14 mouse cellular contexts compared by ENCODE assay signal in the genomic region with DNA sequence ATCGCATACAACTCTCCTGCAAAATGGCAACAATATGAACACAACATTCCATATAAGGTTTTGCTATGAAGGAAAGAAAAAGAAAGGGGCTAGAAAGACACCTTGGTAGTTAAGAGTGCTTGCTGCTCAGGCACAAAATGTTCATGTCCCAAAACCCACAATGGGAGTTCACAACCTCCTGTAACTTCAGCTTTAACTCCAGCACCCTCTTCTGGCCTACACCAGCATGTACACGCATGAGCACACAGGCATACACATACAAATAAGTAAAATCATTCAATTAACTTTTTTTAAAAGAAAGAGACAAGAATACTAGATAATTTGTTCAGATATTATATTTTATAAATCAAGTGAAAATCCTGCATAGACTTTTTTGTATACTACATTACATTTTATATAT. TPM values are rescaled to one million over a fixed set of nuclear protein-coding genes. Genes with fewer than 3 reads are reported as not detected.
A peak's percentile ranks its signal among the peaks of the same experiment; 100 is the strongest.
DNase-seq lines count a peak whose midpoint lies in the region; ATAC-seq and TF ChIP-seq lines count a peak whose summit lies in the region.
"Had no signal": no experiment of that assay in that cellular context is flagged by ENCODE, and none has a peak within 500 bp of the region (broad histone marks: within the 10 kb centered on the region; RNA-seq: fewer than 3 reads in every experiment).

No protein-coding gene starts in this region.

- TF ChIP-seq CTCF in intestine, postnatal 0 days (IDR thresholded peaks at IDR 0.05; ENCODE audit: low read depth) = peak; percentile 43
- peak; percentile 53 for TF ChIP-seq CTCF in lung, postnatal 0 days (IDR thresholded peaks at IDR 0.05)
- no peak for TF ChIP-seq CTCF in lung, adult 2 months (IDR thresholded peaks at IDR 0.05; ENCODE audit: insufficient read depth, low read length)
- TF ChIP-seq CTCF in stomach, postnatal 0 days (IDR thresholded peaks at IDR 0.05; ENCODE audit: low read depth) = peak; percentile 67

- TF ChIP-seq EP300 in lung, postnatal 0 days (IDR thresholded peaks at IDR 0.05) = no peak
- no peak for TF ChIP-seq EP300 in stomach, postnatal 0 days (optimal IDR thresholded peaks at IDR 0.05)

- ATAC-seq in intestine, postnatal 0 days = no peak
- ATAC-seq in intestine, embryonic 15.5 days = no peak
- no peak for ATAC-seq in lung, postnatal 0 days
- ATAC-seq in stomach, postnatal 0 days (ENCODE audit: low FRiP score, low TSS enrichment) = no peak
- ATAC-seq: forebrain, embryonic 13.5 days had no signal

- no peak overlapping the region for H3K4me3 ChIP-seq in intestine, postnatal 0 days (ENCODE audit: low read depth, low read length)
- no peak overlapping the region for H3K4me3 ChIP-seq in intestine, embryonic 15.5 days (replicated peaks)
- H3K4me3 ChIP-seq in lung, postnatal 0 days (ENCODE audit: low read depth, low read length) = no peak overlapping the region
- H3K4me3 ChIP-seq in lung, adult 2 months (replicated peaks; ENCODE audit: extremely low read depth, low read depth, low read length) = no peak overlapping the region
- no peak overlapping the region for H3K4me3 ChIP-seq in stomach, postnatal 0 days (ENCODE audit: low read depth, low read length)
- H3K4me3 ChIP-seq: forebrain, embryonic 13.5 days; limb, embryonic 12.5 days had no signal

- H3K9ac ChIP-seq in intestine, postnatal 0 days (ENCODE audit: low read depth, low read length) = no peak overlapping the region
- no peak overlapping the region for H3K9ac ChIP-seq in intestine, embryonic 15.5 days
- H3K9ac ChIP-seq in lung, postnatal 0 days (replicated peaks; ENCODE audit: low read depth) = no peak overlapping the region
- no peak overlapping the region for H3K9ac ChIP-seq in stomach, postnatal 0 days (ENCODE audit: low read length)
- H3K9ac ChIP-seq: forebrain, embryonic 13.5 days; limb, embryonic 12.5 days had no signal

- no peak overlapping the region for H3K27ac ChIP-seq in intestine, postnatal 0 days (ENCODE audit: low read depth, low read length)
- H3K27ac ChIP-seq in intestine, embryonic 15.5 days = no peak overlapping the region
- no peak overlapping the region for H3K27ac ChIP-seq in lung, postnatal 0 days (ENCODE audit: low read length)
- no peak overlapping the region for H3K27ac ChIP-seq in stomach, postnatal 0 days (replicated peaks)
- H3K27ac ChIP-seq: forebrain, embryonic 13.5 days; limb, embryonic 12.5 days had no signal

- no peak overlapping the region for H3K4me2 ChIP-seq in intestine, postnatal 0 days (replicated peaks; ENCODE audit: low read depth)
- no peak overlapping the region for H3K4me2 ChIP-seq in intestine, embryonic 15.5 days (replicated peaks)
- no peak overlapping the region for H3K4me2 ChIP-seq in lung, postnatal 0 days (replicated peaks; ENCODE audit: low read depth, low read length)
- H3K4me2 ChIP-seq in stomach, postnatal 0 days (replicated peaks; ENCODE audit: low read depth) = no peak overlapping the region
- H3K4me2 ChIP-seq: forebrain, embryonic 13.5 days; heart, embryonic 11.5 days; limb, embryonic 12.5 days had no signal

- H3K9me3 ChIP-seq in intestine, postnatal 0 days (ENCODE audit: control insufficient read depth) = no peaks in the 10 kb centered on the region
- H3K9me3 ChIP-seq in intestine, embryonic 15.5 days = no peaks in the 10 kb centered on the region
- no peaks in the 10 kb centered on the region for H3K9me3 ChIP-seq in lung, postnatal 0 days (ENCODE audit: low read length)
- no peaks in the 10 kb centered on the region for H3K9me3 ChIP-seq in stomach, postnatal 0 days (ENCODE audit: control insufficient read depth, low read length)
- H3K9me3 ChIP-seq: forebrain, embryonic 13.5 days; limb, embryonic 12.5 days had no signal

- 90% methylated on average over 2 of the region's 2 CpGs for WGBS in intestine, postnatal 0 days
- WGBS in intestine, embryonic 15.5 days = 79% methylated on average over 2 of the region's 2 CpGs
- WGBS in lung, postnatal 0 days = 77% methylated on average over 2 of the region's 2 CpGs
- 73% methylated on average over 2 of the region's 2 CpGs for WGBS in lung, adult 2 months
- 85% methylated on average over 2 of the region's 2 CpGs for WGBS in stomach, postnatal 0 days

- no peak for TF ChIP-seq POLR2A in lung, adult 2 months (IDR thresholded peaks at IDR 0.05; ENCODE audit: borderline replicate concordance, extremely low read depth, low read depth, low read length)

- DNase-seq in lung, postnatal 0 days (ENCODE audit: low spot score) = peak; percentile 29
- no peak for DNase-seq in lung, adult 2 months
- peak; percentile 35 for DNase-seq in R1 (ENCODE audit: low read depth, low spot score)
- DNase-seq in stomach, postnatal 0 days (ENCODE audit: low spot score) = no peak
- DNase-seq in thymus, postnatal 10 days (ENCODE audit: low spot score in 2 of 2) = no peak
- DNase-seq: cerebellum, adult 9-10 months; thymus, adult 2 months had no signal

- H3K36me3 ChIP-seq in intestine, postnatal 0 days (ENCODE audit: control insufficient read depth, insufficient read depth) = no peaks in the 10 kb centered on the region
- H3K36me3 ChIP-seq in intestine, embryonic 15.5 days = no peaks in the 10 kb centered on the region
- no peaks in the 10 kb centered on the region for H3K36me3 ChIP-seq in lung, postnatal 0 days (ENCODE audit: insufficient read depth, low read length)
- no peaks in the 10 kb centered on the region for H3K36me3 ChIP-seq in stomach, postnatal 0 days (ENCODE audit: control insufficient read depth, insufficient read depth, low read length)
- H3K36me3 ChIP-seq: limb, embryonic 12.5 days had no signal

- no peaks in the 10 kb centered on the region for H3K4me1 ChIP-seq in intestine, postnatal 0 days (replicated peaks; ENCODE audit: control insufficient read depth, insufficient read depth, low read length)
- no peaks in the 10 kb centered on the region for H3K4me1 ChIP-seq in intestine, embryonic 15.5 days (replicated peaks)
- no peaks in the 10 kb centered on the region for H3K4me1 ChIP-seq in lung, postnatal 0 days (ENCODE audit: insufficient read depth, low read depth, low read length)
- H3K4me1 ChIP-seq in lung, adult 2 months (ENCODE audit: control insufficient read depth, insufficient read depth, low read length) = no peaks in the 10 kb centered on the region
- H3K4me1 ChIP-seq in stomach, postnatal 0 days (replicated peaks; ENCODE audit: control insufficient read depth, insufficient read depth) = no peaks in the 10 kb centered on the region
- H3K4me1 ChIP-seq: forebrain, embryonic 13.5 days; limb, embryonic 12.5 days had no signal

- no peaks in the 10 kb centered on the region for H3K27me3 ChIP-seq in intestine, postnatal 0 days (replicated peaks; ENCODE audit: control insufficient read depth, insufficient read depth, low read length)
- no peaks in the 10 kb centered on the region for H3K27me3 ChIP-seq in intestine, embryonic 15.5 days (replicated peaks)
- H3K27me3 ChIP-seq in lung, postnatal 0 days (replicated peaks; ENCODE audit: insufficient read depth, low read length) = no peaks in the 10 kb centered on the region
- no peaks in the 10 kb centered on the region for H3K27me3 ChIP-seq in stomach, postnatal 0 days (ENCODE audit: control insufficient read depth, insufficient read depth, low read length)
- H3K27me3 ChIP-seq: forebrain, embryonic 13.5 days; limb, embryonic 12.5 days had no signal

RNA-seq across cellular contexts. Expression of a gene that starts 13.4 kb away (rescaled TPM):
- not detected in 2 replicates for polyA plus RNA-seq in intestine, postnatal 0 days (2015; fragmentation: Nextera tagmentation; extraction: Ambion mirVana)
- not detected in 2 replicates for polyA plus RNA-seq in intestine, embryonic 15.5 days (2015; fragmentation: Nextera tagmentation; extraction: Ambion mirVana)
- polyA plus RNA-seq in lung, postnatal 0 days (2015; fragmentation: Nextera tagmentation; extraction: Ambion mirVana) = not detected in 2 replicates
- 3.0 TPM in 1 of 2 replicates, not detected in the other for polyA plus RNA-seq in lung, adult 2 months (2012; rRNA removed)
- polyA plus RNA-seq in stomach, postnatal 0 days (2015; fragmentation: Nextera tagmentation; extraction: Ambion mirVana) = 60.2 and 63.1 TPM in 2 replicates
- polyA plus RNA-seq: forebrain, embryonic 13.5 days; heart, embryonic 11.5 days; hindbrain, embryonic 11.5 days; limb, embryonic 12.5 days; neural tube, embryonic 14.5 days had no signal

RNA-seq across cellular contexts. Expression of a gene that starts 32.8 kb away (rescaled TPM):
- polyA plus RNA-seq in intestine, postnatal 0 days (2015; fragmentation: Nextera tagmentation; extraction: Ambion mirVana) = not detected in 2 replicates
- polyA plus RNA-seq in intestine, embryonic 15.5 days (2015; fragmentation: Nextera tagmentation; extraction: Ambion mirVana) = not detected in 2 replicates
- polyA plus RNA-seq in lung, postnatal 0 days (2015; fragmentation: Nextera tagmentation; extraction: Ambion mirVana) = not detected in 2 replicates
- polyA plus RNA-seq in lung, adult 2 months (2012; rRNA removed) = 1.7 TPM in 1 of 2 replicates, not detected in the other
- 551 and 597 TPM in 2 replicates for polyA plus RNA-seq in stomach, postnatal 0 days (2015; fragmentation: Nextera tagmentation; extraction: Ambion mirVana)
- polyA plus RNA-seq: forebrain, embryonic 13.5 days; heart, embryonic 11.5 days; hindbrain, embryonic 11.5 days; limb, embryonic 12.5 days; neural tube, embryonic 14.5 days had no signal

Comparison
In these comparisons a context has a peak if more than half of its experiments do, and no peak if none do; other contexts are left out.
1. DNase-seq: peak in lung, postnatal 0 days (single experiment) and R1 (single experiment); none in lung, adult 2 months (single experiment), stomach, postnatal 0 days (single experiment) and thymus, postnatal 10 days (0 of 2).
2. RNA of a gene that starts 13.4 kb away (polyA plus RNA-seq): 60.2 to 63.1 TPM in stomach, postnatal 0 days; 3.0 TPM in lung, adult 2 months, not detected in intestine, postnatal 0 days, not detected in intestine, embryonic 15.5 days and not detected in lung, postnatal 0 days; every median in the first group is over 10 times any median in the second.
3. RNA of a gene that starts 32.8 kb away (polyA plus RNA-seq): 551 to 597 TPM in stomach, postnatal 0 days; 1.7 TPM in lung, adult 2 months, not detected in intestine, postnatal 0 days, not detected in intestine, embryonic 15.5 days and not detected in lung, postnatal 0 days; every median in the first group is over 100 times any median in the second.